Mouse (Mus musculus): ENCODE results near the gene Snapc2.
A peak's percentile ranks its signal among the peaks of the same experiment; 100 is the strongest.
"Not testable (repeated sequence)": the region's sequence is repeated elsewhere in the genome, so short reads cannot be mapped to it uniquely, and the experiment has no call there.

The Snapc2 gene

DNA sequence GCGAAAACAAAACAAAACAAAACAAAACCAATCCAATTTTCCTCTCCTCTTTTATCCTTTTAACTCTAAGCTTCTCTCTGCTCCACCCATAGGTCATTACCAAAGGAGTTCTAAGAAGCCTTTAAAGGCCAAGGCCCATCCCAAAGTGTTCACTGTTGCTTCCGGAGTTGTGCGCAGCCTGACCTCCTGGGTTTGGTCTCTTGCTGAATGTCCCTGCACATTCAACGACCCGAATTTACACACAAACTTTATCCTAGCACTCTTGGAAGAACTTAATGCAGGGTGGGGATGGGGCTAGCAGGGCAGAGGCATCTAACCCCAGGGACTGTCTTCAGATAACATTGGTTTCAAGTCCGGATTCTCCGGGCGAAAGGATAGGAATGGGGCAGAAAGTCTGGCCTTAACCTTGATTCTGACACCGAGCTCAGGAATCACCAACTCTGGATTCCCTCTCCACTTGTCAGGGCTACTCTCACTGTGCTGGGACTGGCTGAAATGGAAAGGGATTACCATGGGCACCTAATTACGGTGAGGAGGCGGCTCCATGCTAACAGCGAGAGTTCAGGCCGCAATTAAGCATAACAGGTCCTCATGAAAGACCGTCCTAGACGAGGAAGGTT, 15.0 kb upstream of the Snapc2 start:
- ATAC-seq (ENCODE audit: low TSS enrichment): no peak; the same call in 1 of the 2 replicates

DNA sequence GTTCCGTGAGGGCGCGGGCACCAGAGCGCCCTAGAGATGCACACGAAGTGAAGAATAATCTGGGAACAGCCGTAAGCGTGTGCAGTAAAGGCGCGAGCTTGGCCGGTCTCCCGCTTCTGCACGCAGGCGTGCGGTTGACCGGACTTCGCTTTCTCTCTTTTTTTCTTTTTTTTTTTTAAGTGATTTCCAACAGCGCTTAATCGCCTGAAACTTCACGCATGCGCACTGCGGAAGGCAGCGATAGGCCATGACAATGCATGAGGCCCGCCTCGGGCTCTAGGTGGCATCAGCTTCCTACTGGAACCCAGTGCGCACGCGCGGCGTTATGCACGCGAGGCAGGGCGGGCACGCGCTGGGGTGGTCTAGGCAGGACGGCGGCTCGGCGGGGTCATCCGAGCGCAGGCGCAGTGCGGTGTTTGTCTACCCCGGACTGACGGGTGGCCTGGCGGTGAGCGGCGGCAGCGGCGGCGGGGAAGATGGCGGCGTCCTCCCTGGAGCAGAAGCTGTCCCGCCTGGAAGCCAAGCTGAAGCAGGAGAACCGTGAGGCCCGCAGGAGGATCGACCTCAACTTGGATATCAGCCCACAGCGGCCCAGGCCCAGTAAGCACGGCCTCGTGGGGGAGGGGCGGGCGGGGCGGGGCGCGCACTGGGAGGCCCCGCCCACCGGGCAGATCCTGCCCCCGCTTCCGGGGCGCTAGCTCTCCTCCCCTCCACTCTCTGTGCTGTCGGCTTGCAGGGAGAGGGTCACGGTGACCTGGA, 14.3 kb upstream of the Snapc2 start, which contains the start of the genes Map2k7 and Gm49320:
TSS of gene Map2k7 (plus strand) at position 307 of the 759 bp plus-strand sequence.
TSS of gene Gm49320 (plus strand) at position 432 of the 759 bp plus-strand sequence.
- peak; percentile 92 for ATAC-seq (ENCODE audit: low TSS enrichment)

DNA sequence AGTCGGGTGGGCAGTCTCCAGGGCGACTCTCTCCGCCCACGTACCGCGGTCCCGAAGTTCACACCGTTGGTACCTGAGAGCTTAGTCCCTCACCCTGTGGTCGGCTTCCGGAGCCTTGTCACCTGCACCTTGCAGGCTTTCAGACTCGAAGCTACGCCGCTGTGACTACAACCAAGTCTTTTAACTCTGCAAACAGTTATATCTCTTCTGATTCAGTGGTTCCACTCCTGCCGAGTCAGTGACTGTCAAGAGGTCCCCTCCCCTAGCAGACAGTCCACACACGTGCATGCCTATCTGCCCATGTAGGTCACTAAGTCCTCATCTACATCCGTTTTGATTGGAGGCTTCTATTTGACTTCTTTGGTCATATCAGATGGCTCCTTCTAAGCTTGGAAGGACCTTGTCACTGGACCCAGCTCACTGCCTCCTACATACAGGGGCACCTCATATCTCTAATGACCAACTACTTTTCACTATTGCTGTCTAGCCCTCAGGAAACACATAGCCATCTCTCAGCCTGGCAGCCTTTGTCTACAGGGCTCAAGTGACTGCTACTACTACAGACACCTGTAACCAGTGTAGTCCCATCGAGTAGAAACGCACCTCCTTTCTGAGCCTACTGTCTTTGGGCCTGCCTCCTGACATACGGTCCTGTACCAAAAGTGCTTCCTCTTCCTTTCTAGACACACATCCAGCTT, 13.5 kb upstream of the Snapc2 start:
- no peak for ATAC-seq (ENCODE audit: low TSS enrichment)

DNA sequence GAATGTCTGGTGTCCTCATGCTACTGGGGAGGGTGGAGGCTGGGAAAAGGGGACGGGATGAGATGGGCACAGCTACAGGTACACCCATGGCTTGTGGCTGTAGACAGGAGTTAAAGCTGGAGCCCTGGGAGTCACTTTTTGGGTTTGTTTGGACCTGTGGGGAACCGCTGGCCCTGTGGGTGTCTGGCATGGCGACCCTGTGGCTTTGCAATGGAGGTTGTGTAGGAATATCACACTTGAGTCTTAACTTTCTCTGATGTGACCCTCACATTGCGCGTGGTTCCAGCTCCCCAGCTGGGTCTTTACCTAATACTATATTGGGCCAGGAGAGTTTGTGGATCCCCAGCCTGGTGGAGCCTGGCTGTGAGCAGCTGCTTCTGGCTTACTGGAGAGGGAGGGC, 7.8 kb upstream of the Snapc2 start:
- no peak for ATAC-seq (ENCODE audit: low TSS enrichment)

DNA sequence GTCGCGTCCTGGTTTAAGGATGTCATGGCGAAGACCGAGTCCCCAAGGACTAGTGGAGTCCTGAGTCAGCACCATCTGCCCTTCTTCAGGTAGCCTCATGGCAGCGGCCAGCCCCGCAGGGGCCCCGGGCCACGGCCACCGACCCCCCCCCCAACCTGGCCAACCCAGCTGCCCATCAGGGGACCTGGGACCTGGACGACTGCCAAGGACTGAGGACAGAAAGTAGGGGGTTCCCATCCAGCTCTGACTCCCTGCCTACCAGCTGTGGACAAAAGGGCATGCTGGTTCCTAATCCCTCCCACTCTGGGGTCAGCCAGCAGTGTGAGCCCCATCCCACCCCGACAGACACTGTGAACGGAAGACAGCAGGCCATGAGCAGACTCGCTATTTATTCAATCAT, 7.1 kb upstream of the Snapc2 start:
- ATAC-seq (ENCODE audit: low TSS enrichment): no peak

DNA sequence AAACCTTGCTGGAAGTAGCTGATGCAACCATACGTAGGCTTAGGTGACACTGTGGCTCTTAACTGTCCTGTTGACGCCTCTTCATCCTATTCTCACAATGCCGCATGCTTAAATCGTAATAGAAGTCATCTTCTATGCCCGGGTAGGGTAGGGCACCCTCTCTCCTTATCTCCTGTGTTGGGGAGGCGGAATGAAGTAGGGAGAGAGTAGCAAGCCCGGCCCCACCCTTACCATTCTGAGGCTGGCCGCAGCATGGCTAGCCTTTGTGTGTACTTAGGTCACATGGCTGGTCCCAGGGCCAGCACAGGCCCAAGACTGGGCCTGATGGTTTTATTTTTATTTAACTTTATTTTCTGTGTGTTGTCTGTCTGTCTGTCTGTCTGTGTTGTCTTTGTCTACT, 5.6 kb upstream of the Snapc2 start:
- ATAC-seq (ENCODE audit: low TSS enrichment): no peak

DNA sequence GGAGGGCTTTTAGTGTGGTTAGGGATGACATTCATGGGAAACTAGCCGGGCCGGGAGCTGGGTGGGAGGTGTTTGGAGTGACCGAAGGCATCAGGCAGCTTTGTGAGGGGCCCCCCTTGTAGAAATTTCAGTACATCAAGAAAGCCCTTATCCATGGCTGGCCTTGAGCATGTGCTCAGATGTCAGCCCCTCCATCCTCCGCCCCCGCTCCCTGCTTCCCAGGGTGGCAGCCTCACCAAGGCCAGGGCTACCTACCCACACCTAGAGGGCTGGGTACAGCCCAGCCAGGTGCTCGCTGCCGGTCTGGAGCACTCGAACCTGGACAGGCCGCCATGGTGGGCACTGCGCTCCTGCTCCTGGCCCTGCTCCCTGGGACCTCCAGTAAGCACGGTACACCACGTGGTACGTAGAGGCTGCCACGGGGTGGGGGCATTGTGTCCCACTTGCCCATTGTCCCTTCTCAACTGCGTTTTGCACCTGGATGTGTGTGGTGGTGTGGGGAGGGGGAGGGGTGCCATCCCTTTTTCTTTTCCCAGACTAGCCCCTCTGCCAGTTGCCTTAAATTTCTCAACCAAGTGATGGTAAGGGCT, 4.8 kb upstream of the Snapc2 start, which contains the start of gene Tgfbr3l:
TSS of gene Tgfbr3l (plus strand) at position 264 of the 590 bp plus-strand sequence.
- ATAC-seq (ENCODE audit: low TSS enrichment): no peak

DNA sequence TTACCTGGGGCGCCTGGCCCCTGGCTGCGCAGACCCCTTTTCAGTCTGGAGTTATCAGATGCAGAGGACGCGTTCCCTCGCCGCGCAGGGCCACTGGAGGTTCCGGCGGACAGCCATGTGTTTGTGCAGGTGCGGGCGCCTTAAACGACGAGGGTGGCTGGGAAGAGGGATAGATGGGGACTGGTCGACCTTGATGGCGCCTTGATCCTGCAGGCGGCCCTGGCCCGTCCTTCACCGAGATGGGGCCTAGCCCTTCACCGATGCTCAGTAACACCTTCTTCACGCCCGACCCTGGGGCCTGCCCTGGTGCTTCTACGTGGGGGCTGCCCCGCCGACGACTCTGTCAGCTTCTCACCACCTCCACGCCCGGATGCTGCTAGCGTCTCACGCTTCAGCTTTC, 3.7 kb upstream of the Snapc2 start:
- ATAC-seq (ENCODE audit: low TSS enrichment): no peak

DNA sequence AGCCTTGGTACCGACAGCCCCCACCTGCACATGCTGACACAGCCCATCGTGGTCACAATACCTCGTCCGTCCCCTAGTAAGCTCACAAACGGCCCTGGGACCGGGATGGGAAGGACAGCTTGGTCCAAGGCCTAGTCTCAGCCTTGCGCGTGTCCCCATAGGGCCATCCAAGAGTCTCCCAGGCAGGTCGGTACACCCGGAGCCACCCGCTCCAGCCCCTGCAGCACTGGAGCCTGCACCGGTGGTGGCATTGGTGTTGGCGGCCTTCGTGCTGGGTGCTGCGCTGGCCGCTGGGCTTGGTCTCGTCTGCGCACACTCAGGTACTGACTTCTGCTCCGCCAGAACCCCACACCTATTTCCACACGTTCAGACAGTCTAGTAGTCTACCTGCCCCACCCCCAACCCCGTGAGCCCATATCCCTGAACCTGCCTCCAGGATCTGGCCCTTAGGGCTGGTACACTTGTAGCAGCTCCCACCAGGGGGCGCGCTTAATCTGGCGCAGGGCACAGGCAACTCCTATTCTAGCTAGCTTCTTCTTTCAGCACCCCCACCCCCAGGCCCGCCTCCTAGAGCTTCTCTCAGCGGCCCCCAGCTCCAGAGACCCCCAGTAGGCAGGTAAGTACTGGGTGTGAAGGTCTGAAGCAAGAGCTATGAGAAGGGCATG, 2.4 kb upstream of the Snapc2 start:
- peak; percentile 55 for ATAC-seq (ENCODE audit: low TSS enrichment)

DNA sequence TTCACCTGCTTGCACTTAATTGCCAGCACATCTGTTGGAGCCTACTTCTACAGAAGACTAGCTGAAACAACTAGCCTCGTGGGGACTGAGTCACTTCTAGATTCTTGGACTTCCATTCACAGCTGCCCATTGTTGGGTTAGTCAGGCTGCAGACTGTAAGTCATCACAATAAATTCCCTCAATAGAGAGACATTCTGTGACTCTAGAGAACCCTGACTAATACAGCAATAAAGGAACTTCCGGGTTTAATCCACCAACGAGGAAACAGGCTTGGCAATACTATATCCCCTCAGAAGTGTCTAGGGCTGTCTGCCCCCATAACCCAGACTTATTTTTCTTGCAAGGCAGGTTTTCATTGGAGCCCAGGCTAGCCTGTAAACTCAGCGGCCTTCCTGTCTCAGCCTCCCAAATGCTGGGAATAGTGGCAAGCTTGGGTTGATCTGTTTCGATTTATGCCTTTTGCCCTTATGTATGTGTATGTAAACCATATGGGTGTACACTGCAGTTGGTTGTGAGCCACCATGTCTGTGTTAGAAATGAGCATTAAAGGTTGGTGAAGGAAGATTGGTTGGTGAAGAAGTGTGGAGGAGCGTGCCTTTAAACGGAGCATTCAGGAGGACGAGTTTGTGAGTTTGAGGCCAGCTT, 642 bp upstream of the Snapc2 start:
- ATAC-seq (ENCODE audit: low TSS enrichment): no peak

DNA sequence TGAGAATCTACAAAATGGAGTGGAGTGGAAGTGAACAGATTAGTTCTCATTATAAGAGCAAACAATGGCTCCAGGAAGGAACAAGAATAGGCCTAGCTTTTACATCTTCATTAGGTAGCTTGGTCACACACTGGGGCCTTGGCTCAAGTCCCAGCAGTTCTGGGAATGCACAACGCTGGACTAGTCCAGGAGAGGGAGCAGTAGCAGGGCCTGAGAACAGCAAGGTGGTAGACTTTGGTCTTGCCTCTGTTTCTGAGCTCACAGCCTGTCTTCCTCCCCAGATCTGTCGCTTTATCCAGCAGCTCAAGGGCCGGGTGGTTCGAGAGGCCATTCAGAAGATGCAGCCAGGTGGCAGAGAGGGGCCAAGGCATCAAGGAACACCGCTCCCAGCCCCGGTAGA, 1.1 kb downstream of the Snapc2 start:
- no peak for ATAC-seq (ENCODE audit: low TSS enrichment)

DNA sequence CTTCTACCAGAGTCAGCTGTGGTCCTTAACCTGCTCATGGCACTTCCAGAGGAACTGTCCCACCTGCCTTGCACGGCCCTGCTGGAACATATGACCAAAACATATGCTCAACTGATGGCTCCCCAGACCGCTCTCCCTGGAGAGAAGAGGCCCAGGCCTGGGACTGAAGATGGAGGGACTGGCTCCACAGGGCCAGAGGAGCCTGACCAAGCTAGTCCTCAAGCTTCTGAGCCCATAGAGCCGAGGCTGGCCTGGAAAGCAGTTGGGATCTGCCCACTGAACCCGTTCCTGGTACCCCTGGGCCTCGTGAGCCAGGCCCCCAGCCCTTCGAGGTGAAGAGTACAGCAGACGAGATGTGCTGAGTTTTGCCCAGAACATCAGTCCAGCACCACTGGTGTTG, 2.6 kb downstream of the Snapc2 start:
- not testable (repeated sequence) for ATAC-seq (ENCODE audit: low TSS enrichment)

DNA sequence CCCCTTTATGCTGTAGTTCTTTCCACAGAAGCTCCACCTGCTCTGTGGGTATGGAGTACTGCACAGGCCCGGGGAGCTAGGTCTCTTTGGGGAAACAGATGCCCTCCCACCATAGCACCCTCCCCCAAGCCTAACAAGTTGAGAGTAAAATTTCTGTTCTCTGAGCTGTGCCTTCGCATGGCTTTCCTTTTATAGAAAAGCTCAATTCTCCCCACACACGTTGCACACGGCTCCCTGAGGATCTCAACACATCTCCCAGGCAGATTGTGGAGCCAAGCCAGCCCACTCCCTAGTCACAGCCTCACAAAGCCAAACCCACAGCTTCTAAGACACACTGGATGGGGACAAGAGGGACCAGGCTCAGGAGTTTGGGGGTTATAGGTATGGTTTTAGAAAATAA, 4.0 kb downstream of the Snapc2 start:
- ATAC-seq (ENCODE audit: low TSS enrichment): peak; percentile 57

DNA sequence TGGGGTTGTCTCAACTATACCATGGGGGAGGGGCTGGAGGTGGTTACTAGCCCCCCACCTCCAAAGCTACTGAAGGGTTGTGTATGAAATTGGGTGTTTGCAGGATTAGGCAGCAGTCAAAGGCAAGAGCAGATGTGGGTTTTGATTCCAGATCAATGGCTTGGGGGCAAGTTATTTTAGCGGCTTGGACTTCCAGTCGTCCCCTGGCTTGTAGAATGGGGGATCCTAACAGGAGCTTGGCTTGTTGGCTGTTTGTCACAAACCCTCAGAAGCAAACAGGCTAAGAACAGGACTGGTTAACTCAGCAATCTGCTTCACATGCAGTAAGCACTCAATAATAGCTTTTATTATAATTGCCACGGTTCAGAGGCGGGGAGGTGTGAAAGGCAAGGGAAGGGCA, 4.5 kb downstream of the Snapc2 start:
- no peak for ATAC-seq (ENCODE audit: low TSS enrichment)

DNA sequence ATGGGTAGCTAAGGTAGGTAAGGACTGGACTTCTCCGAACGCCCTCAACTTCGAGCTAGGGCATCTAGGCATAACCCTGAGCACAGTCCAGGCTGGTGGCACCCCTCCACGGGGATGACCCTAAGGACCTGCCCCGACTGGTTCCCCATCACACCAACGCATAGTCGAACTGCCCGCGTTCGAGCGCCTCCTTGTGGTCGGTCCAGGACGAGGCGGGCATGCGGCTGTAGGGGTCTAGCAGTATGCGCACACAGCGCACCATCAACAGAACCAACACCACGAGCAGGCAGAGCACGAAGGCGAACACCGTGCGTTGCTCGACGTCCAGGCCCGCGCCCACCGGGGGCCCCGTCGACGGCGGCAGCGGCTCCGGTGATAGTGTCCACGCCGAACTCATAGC, 5.4 kb downstream of the Snapc2 start:
- peak; percentile 17; the same call in 1 of the 2 replicates for ATAC-seq (ENCODE audit: low TSS enrichment)

DNA sequence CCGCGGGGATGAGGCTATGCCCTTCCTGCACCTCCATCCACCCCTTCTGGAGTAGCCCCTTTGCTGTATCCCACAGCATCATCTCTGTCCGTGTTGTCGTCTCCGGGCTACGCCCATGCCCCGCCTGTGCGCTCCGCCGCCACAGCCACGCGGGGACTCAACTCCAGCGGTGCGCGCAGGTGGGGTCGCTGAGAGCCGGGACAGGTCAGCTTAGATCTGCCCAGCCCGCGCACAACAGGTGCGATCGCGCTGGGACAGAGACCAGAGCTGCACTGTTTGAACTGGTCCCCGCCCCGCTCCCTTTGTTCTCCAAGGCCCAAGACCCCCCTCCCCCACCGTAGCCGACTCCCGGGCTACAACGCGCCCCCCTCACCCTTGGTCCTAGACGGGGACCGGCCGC, 5.8 kb downstream of the Snapc2 start:
- no peak for ATAC-seq (ENCODE audit: low TSS enrichment)

DNA sequence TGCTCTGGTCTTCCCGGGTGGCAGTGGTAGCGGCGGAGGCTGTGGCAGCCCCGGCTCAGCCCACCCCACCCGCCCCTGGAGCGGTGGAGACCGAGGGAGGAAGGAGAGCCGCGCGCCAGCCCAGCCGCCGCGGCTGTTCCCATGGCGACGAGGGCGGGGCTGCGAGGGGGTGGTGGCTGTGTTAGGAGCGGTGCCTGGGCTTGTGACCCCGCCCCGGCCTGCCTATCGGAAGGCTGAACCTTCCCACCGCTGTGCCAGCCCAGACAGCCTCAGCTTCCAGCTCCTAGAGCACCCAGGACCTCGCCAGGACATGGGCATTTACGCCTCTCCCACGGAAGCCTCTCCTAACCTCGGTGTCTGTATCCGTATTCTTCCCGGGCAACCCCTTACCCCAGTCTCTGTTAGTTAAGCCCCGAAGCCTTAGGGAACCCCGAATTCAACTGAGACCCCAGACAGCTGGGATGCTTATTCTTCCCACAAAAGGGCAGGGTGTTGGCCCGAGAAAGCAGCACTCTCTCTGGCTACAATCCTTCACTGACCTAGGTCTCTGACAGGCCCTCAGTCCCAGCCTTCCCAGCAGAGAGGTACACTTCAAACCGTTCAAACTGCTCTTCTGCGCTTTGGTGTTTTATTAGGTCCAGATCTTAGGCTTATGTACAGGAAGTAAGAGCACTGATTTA, 6.4 kb downstream of the Snapc2 start, which contains the start of gene Ctxn1:
TSS of gene Ctxn1 (minus strand) at position 150 of the 680 bp plus-strand sequence.
- peak; percentile 50 for ATAC-seq (ENCODE audit: low TSS enrichment)

DNA sequence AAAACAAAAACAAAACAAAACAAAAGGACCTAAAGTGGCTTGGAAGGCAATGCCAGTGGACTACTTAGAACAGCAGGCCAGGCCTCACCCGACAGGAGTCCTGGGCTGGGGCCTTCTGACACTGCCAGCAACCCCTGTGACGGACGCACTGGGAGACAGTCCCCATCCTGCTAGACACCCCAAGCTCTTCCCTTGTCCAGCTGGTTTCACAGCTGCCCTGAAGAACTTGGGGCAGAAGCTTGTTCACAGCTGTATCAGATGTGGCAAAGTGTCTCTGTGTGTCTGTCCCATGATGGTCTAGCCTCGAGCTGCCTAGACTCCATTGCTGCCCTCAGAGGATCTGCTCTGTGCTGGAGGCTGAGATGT, 6.9 kb downstream of the Snapc2 start:
- ATAC-seq (ENCODE audit: low TSS enrichment): no peak

DNA sequence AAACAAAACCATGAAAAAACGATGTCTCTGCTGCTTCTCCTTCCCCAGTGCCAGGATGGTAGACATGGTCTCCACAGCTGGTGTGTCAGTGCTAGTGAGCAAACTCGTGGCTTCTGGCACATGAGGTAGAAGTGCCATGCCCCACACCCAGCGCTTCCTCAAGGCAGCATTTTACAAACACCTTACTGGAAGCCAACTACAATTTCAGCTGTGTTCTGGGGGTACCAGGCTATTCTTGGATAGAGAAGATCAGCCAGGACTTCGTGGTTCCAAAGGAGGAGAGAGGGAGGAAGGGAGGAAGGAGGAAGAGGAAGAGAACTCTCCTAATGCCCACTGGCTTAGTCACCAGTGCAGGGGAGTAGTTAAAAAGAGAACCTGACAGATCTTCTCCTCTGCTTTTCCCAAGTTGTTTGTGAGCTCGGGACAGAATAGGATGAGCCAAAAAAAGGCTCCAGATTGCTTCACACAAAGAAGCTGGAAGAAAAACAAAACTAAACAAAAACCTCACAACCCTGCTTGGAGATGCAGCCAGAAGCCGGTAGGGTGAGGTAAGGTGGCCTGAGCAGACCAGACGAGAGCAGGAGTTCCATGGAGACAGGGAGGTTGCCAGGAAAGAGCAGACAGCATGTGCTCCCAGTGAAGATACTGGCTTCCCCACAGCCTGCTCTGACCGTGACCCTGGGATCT, 10.4 kb downstream of the Snapc2 start:
- peak; percentile 48 for ATAC-seq (ENCODE audit: low TSS enrichment)
